Mouse (Mus musculus) limb, embryonic 13.5 days (tissue): ENCODE data around the gene Jag1. TPM values are rescaled to one million over a fixed set of nuclear protein-coding genes. Genes with fewer than 3 reads are reported as not detected.

Source experiments
- polyA plus RNA-seq: library from polyadenylated mRNA; unstranded; fragments of >200 nt; fragmentation: Nextera tagmentation; extraction: Ambion mirVana; gene quantifications from 2 replicates; pipeline ENCODE4 v1.2.1, GENCODE M21; 2015

The Jag1 gene
- polyA plus RNA-seq, 1 experiment from 2014 or later = 18.8 TPM

Other genes starting within 250 kb of the Jag1 start
- gene AL731706.2, start 231.0 kb downstream of the Jag1 start, polyA plus RNA-seq = 32.4 and 39.0 TPM in 2 replicates
- gene Slx4ip, start 225.4 kb downstream of the Jag1 start, polyA plus RNA-seq = 7.6 and 9.2 TPM in 2 replicates
- gene AL731706.1, start 225.3 kb downstream of the Jag1 start, polyA plus RNA-seq = 31.1 and 33.7 TPM in 2 replicates
- gene Mkks, start 225.3 kb downstream of the Jag1 start, polyA plus RNA-seq = 13.8 and 15.5 TPM in 2 replicates